Mouse (Mus musculus): ENCODE data around the gene Rusc1.

GRCm38 (mm10) chr3:89125981-89126380 is 32.9 kb upstream of the Rusc1 start:
- TF ChIP-seq GATA1 (IDR thresholded peaks at IDR 0.05; ENCODE audit: borderline replicate concordance, low read length) (no peak), CTCF (IDR thresholded peaks at IDR 0.05; ENCODE audit: low read depth, low read length) (no peak)

Data from G1E (cell line).